Mouse (Mus musculus) liver, adult 2 months (tissue): ENCODE results near the gene Gm10718. TPM values are rescaled to one million over a fixed set of nuclear protein-coding genes. Genes with fewer than 3 reads are reported as not detected.
"Not testable (repeated sequence)": the region's sequence is repeated elsewhere in the genome, so short reads cannot be mapped to it uniquely, and the experiment has no call there.

Experiments used
- DNase-seq: peaks from one replicate; pipeline ENCODE4 v3.0.0-alpha.2; 2011; ENCODE audit warnings: low read depth, low spot score; ENCODE audit errors: extremely low read depth
- H3K27ac ChIP-seq: fragments of 200-500 bp; replicated peaks from 2 replicates; pipeline ENCODE4 v1.5.1; 2012; ENCODE audit warnings: low read depth, mild to moderate bottlenecking, control low read depth, inconsistent platforms, low read length; ENCODE audit not compliant: insufficient read depth
- H3K27me3 ChIP-seq: fragments of 200-500 bp; 2 replicates; pipeline ENCODE4 v1.6.1; 2012; ENCODE audit warnings: mild to moderate bottlenecking, moderate library complexity, low read length, inconsistent platforms; ENCODE audit not compliant: control insufficient read depth, insufficient read depth
- H3K36me3 ChIP-seq: fragments of 200-500 bp; 2 replicates; pipeline ENCODE4 v1.6.1; 2012; ENCODE audit warnings: low read length, inconsistent platforms; ENCODE audit not compliant: control insufficient read depth, insufficient read depth
- H3K4me1 ChIP-seq: fragments of 200-500 bp; 2 replicates; pipeline ENCODE4 v1.6.1; 2011; ENCODE audit warnings: low read length; ENCODE audit not compliant: control insufficient read depth, insufficient read depth
- H3K4me3 ChIP-seq: fragments of 200-500 bp; 2 replicates; pipeline ENCODE4 v1.5.1; 2011; ENCODE audit warnings: low read depth, mild to moderate bottlenecking, control low read depth, low read length, moderate library complexity; ENCODE audit not compliant: insufficient read depth
- H3K79me2 ChIP-seq: fragments of 200-500 bp; 2 replicates; pipeline ENCODE4 v1.6.1; 2012; ENCODE audit warnings: inconsistent platforms, mild to moderate bottlenecking, low read length, moderate library complexity; ENCODE audit not compliant: control insufficient read depth, insufficient read depth
- H3K9ac ChIP-seq: fragments of 200-500 bp; 2 replicates; pipeline ENCODE4 v1.6.1; 2012; ENCODE audit warnings: low read depth, mild to moderate bottlenecking, control low read depth, inconsistent platforms, low read length
- WGBS: fragments of 180-500 bp; shearing (Covaris S2); methylation state at CpG from one replicate; pipeline ENCODE4 v1.1.7; 2018; 5-methylcytosine and 5-hydroxymethylcytosine counted together
- polyA plus RNA-seq: library from polyadenylated mRNA; depleted of rRNA; stranded (reverse); fragments of >200 nt; gene quantifications from 2 replicates; pipeline ENCODE4 v1.2.3, GENCODE M21; 2012; rRNA removed
- total RNA-seq: library from RNA; depleted of rRNA; stranded (reverse); fragments of >200 nt; gene quantifications from 2 replicates; pipeline ENCODE4 v1.2.3, GENCODE M21; 2014; rRNA removed

The Gm10718 gene
- total and polyA plus RNA-seq, 2 experiments, result 0.46 TPM; not detected in 1

DNA sequence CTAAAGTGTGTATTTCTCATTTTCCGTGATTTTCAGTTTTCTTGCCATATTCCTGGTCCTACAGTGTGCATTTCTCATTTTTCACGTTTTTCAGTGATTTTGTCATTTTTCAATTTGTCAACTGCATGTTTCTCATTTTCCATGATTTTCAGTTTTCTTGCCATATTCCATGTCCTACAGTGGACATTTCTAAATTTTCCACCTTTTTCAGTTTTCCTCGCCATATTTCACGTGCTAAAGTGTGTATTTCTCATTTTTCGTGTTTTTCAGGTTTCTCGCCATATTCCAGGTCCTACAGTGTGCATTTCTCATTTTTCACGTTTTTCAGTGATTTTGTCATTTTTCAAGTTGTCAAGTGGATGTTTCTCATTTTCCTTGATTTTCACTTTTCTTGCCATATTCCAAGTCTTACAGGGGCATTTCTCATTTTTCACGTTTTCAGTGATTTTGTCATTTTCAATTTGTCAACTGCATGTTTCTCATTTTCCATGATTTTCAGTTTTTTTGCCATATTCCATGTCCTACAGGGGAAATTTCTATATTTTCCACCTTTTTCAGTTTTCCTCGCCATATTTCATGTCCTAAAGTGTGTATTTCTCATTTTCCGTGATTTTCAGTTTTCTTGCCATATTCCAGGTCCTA, 7.5 kb downstream of the Gm10718 start:
- 53% methylated on average over 3 of the region's 10 CpGs for WGBS
- H3K27me3 ChIP-seq, H3K9ac ChIP-seq, H3K36me3 ChIP-seq, H3K27ac ChIP-seq, H3K4me1 ChIP-seq, H3K4me3 ChIP-seq, H3K79me2 ChIP-seq: not testable (repeated sequence)
- DNase-seq, result peak; percentile 82

- not testable (repeated sequence) for DNase-seq, H3K79me2 ChIP-seq, H3K4me1 ChIP-seq, H3K27ac ChIP-seq, H3K4me3 ChIP-seq, H3K36me3 ChIP-seq, H3K9ac ChIP-seq, H3K27me3 ChIP-seq
- WGBS, result 50% methylated on average over 1 of the region's 8 CpGs
These were observed 11.0 kb downstream of the Gm10718 start, which contains the start of gene Gm17535 for GRCm38 (mm10) chr9:3034299-3034698. Gm17535 (plus strand) TSS chr9:3034599.

DNA sequence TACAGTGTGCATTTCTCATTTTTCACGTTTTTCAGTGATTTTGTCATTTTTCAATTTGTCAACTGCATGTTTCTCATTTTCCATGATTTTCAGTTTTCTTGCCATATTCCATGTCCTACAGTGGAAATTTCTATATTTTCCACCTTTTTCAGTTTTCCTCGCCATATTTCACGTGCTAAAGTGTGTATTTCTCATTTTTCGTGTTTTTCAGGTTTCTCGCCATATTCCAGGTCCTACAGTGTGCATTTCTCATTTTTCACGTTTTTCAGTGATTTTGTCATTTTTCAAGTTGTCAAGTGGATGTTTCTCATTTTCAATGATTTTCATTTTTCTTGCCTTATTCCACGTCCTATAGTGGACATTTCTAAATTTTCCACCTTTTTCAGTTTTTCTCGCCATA, 13.2 kb downstream of the Gm10718 start, which contains the start of gene Gm10715:
Gene Gm10715 (plus strand): TSS at position 301 of the 400 bp plus-strand sequence.
- not testable (repeated sequence) for H3K4me3 ChIP-seq, H3K79me2 ChIP-seq, H3K36me3 ChIP-seq, H3K27me3 ChIP-seq, H3K9ac ChIP-seq, H3K4me1 ChIP-seq, DNase-seq, H3K27ac ChIP-seq
- WGBS, result 80% methylated on average over 8 of the region's 8 CpGs

DNA sequence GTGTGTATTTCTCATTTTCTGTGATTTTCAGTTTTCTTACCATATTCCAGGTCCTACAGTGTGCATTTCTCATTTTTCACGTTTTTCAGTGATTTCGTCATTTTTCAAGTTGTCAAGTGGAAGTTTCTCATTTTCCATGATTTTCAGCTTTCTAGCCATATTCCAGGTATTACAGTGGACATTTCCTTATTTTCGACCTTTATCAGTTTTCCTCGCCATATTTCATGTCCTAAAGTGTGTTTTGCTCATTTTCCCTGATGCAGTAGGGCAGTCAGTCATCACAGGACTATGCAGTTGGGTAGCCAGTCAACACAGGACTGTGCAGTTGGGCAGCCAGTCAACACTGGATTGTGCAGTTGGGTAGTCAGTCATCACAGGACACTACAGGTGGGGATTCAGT, 14.8 kb downstream of the Gm10718 start:
- not testable (repeated sequence) for H3K27me3 ChIP-seq, H3K9ac ChIP-seq, H3K27ac ChIP-seq, H3K79me2 ChIP-seq, H3K36me3 ChIP-seq, H3K4me3 ChIP-seq, H3K4me1 ChIP-seq
- WGBS, result 65% methylated on average over 4 of the region's 4 CpGs
- DNase-seq, result peak; percentile 55

Other genes with a start within 250 kb of the Gm10718 start
- not detected in 2 replicates for gene Gm10722, start 22.6 kb upstream of the Gm10718 start, total RNA-seq
- gene Gm10722, start 22.6 kb upstream of the Gm10718 start, polyA plus RNA-seq, result not detected in 2 replicates
- not detected in 2 replicates for gene Gm11168, start 20.2 kb upstream of the Gm10718 start, total RNA-seq
- gene Gm11168, start 20.2 kb upstream of the Gm10718 start, polyA plus RNA-seq, result not detected in 2 replicates
- 0.34 TPM in 1 of 2 replicates, not detected in the other for gene Gm10721, start 10.4 kb upstream of the Gm10718 start, total RNA-seq
- not detected in 2 replicates for gene Gm10721, start 10.4 kb upstream of the Gm10718 start, polyA plus RNA-seq
- not detected in 2 replicates for gene Gm10720, start 7.9 kb upstream of the Gm10718 start, total RNA-seq
- not detected in 2 replicates for gene Gm10720, start 7.9 kb upstream of the Gm10718 start, polyA plus RNA-seq
- 0.46 and 1.1 TPM in 2 replicates for gene Gm10719, start 6.1 kb upstream of the Gm10718 start, total RNA-seq
- not detected in 2 replicates for gene Gm10719, start 6.1 kb upstream of the Gm10718 start, polyA plus RNA-seq
- not detected in 2 replicates for gene Gm10717, start 1.9 kb downstream of the Gm10718 start, total RNA-seq
- not detected in 2 replicates for gene Gm10717, start 1.9 kb downstream of the Gm10718 start, polyA plus RNA-seq
- gene Gm17535, start 11.1 kb downstream of the Gm10718 start, total RNA-seq, result 0.27 TPM in 1 of 2 replicates, not detected in the other
- gene Gm17535, start 11.1 kb downstream of the Gm10718 start, polyA plus RNA-seq, result not detected in 2 replicates
- not detected in 2 replicates for gene Gm10715, start 13.3 kb downstream of the Gm10718 start, total RNA-seq
- not detected in 2 replicates for gene Gm10715, start 13.3 kb downstream of the Gm10718 start, polyA plus RNA-seq